Mouse (Mus musculus): ENCODE data around the gene Igf2bp2.

- TF ChIP-seq USF1 (IDR thresholded peaks at IDR 0.05; ENCODE audit: low read depth) = no peak
- no peak for TF ChIP-seq TCF3 (IDR thresholded peaks at IDR 0.05; ENCODE audit: insufficient read length, low read depth)
These were observed 13.3 kb downstream of the Igf2bp2 start for GRCm38 (mm10) chr16:22149659-22150345.
